Mouse (Mus musculus): ENCODE measurements around the gene Lbp. TPM values are rescaled to one million over a fixed set of nuclear protein-coding genes. Genes with fewer than 3 reads are reported as not detected.
A peak's percentile ranks its signal among the peaks of the same experiment; 100 is the strongest.

Gene Lbp
- polyA plus RNA-seq (2012; fragmentation: generic; extraction: Trizol): not detected
- long read RNA-seq, experiment 1: 0 reads
- long read RNA-seq, experiment 2: 0 reads

DNA sequence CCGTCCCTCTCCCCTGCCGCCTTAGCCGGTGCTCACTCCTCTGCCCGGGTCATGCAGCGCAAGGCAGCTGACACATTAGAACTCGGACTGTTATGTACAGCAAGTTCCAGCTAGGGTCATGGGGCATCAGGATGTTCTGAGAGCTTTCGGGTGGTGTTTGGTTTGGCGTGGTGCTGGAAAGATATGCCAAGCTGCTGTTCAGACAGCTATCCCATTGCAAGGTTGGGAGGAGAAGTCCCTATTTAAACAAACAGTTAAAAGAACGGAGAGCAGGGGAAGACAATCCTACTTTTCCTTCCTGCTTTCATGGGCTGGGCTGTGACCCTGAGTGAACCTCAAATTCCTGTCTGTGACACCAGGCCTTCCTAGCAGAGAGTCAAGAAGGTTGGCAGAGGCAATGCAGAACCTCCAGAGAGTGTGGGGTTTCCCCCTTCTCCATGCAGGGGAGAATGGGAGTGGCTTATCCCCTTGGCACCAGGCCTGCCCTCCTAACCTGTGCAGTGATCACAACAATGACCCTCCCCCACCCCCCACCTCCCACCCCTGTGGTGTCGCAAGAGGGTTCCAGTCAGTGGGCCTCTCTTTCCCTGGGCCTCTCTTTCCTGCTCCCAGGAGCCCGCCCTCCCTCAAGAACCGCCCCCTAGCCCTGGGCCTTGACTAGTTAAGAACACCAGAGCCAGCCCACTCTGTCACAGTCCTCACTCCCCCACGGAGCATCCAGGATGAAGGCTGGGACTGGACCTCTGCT lies at the start of gene Lbp:
Lbp (plus strand) TSS at position 546 of the 748 bp plus-strand sequence.
- peaks cover 4% of the 10 kb centered on the region for H3K27me3 ChIP-seq (ENCODE audit: control insufficient read depth, insufficient read depth, insufficient read length)
- no peak within 1 kb of the TSS for H3K4me3 ChIP-seq (ENCODE audit: insufficient read depth, poor library complexity, severe bottlenecking)

DNA sequence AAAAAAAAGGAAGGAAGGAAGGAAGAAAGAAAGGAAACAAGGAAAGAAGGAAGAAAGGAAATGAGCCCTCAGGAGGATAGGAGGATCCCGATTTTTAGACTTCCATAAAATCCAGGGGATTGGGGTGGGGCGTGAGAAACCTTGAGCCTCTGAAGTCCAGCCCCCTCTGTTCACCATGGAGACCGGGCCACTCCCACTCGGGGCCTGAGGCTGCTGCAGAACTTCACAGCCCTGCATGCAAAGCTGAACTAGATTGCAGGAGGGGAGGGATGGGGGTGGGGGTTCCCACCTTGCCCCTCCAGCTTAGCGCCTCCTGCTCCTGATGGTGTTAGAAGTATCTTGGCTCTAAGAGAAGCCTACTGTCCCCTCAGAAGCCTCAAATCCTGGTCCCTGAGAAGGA lies 49.4 kb upstream of the Lbp start:
- Histone ChIP-seq H3K79me3 (ENCODE audit: low read depth) (no peaks in the 10 kb centered on the region), H3K79me2 (ENCODE audit: control insufficient read depth, insufficient read depth) (no peaks in the 10 kb centered on the region), H3K27me3 (ENCODE audit: control insufficient read depth, insufficient read depth, insufficient read length) (peaks cover 6% of the 10 kb centered on the region), H3ac (ENCODE audit: control insufficient read depth, insufficient read length, low read depth) (no peak overlapping the region), H3K4me3 (ENCODE audit: insufficient read depth, poor library complexity, severe bottlenecking) (no peak overlapping the region), H3K36me3 (ENCODE audit: control insufficient read depth, insufficient read depth) (no peaks in the 10 kb centered on the region)
- TF ChIP-seq USF1 (IDR thresholded peaks at IDR 0.05; ENCODE audit: low read depth) (no peak), CEBPB (IDR thresholded peaks at IDR 0.05; ENCODE audit: low read depth) (no peak), MAX (IDR thresholded peaks at IDR 0.05) (no peak), CTCF (IDR thresholded peaks at IDR 0.05; ENCODE audit: control insufficient read depth, insufficient read depth, insufficient read length) (no peak), FOSL1 (IDR thresholded peaks at IDR 0.05; ENCODE audit: insufficient read depth, low read length, poor library complexity, severe bottlenecking) (no peak), MYOG (IDR thresholded peaks at IDR 0.05; ENCODE audit: control insufficient read depth, extremely low read depth, insufficient read length) (no peak), MYOD1 (IDR thresholded peaks at IDR 0.05; ENCODE audit: control insufficient read depth, insufficient read length, low read depth) (no peak)

More for the DNA sequence above, at the start of gene Lbp:
- H3K79me3 ChIP-seq (ENCODE audit: low read depth): no peaks in the 10 kb centered on the region
- H3K79me2 ChIP-seq (ENCODE audit: control insufficient read depth, insufficient read depth): no peaks in the 10 kb centered on the region
- H3K36me3 ChIP-seq (ENCODE audit: control insufficient read depth, insufficient read depth): no peaks in the 10 kb centered on the region
- TF ChIP-seq FOSL1 (IDR thresholded peaks at IDR 0.05; ENCODE audit: insufficient read depth, low read length, poor library complexity, severe bottlenecking): no peak
- no peak for TF ChIP-seq MAX (IDR thresholded peaks at IDR 0.05)
- TF ChIP-seq MYOD1 (IDR thresholded peaks at IDR 0.05; ENCODE audit: control insufficient read depth, insufficient read length, low read depth): no peak
- TF ChIP-seq USF1 (IDR thresholded peaks at IDR 0.05; ENCODE audit: low read depth): no peak
- no peak for TF ChIP-seq CEBPB (IDR thresholded peaks at IDR 0.05; ENCODE audit: low read depth)
- no peak for TF ChIP-seq CTCF (IDR thresholded peaks at IDR 0.05; ENCODE audit: control insufficient read depth, insufficient read depth, insufficient read length)
- TF ChIP-seq MYOG (IDR thresholded peaks at IDR 0.05; ENCODE audit: control insufficient read depth, extremely low read depth, insufficient read length): no peak
- no peak within 1 kb of the TSS for H3ac ChIP-seq (ENCODE audit: control insufficient read depth, insufficient read length, low read depth)

DNA sequence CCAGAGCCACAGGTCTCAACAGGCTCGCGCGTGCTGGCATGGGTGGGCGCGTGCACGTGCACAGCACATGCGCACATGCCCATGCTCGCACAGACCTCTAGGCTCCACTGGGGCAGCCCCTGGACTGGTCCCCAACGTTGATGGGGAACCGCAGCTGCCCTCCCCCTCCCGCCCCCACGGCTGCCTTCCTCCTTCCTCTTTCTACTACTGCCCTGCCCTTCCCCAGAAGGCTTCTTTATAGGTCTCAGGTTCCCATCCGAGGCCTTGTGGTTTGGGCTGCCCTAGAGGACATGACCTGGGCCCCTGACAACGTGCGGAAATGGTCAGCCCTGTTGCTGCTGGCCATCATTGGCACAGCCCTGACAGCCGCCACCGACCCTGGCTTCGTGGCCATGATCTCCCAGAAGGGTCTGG lies 48.3 kb upstream of the Lbp start, which contains the start of gene Bpi:
Bpi (plus strand) TSS at position 90 of the 414 bp plus-strand sequence.
- no peaks in the 10 kb centered on the region for H3K36me3 ChIP-seq (ENCODE audit: control insufficient read depth, insufficient read depth)
- H3K79me3 ChIP-seq (ENCODE audit: low read depth): no peaks in the 10 kb centered on the region
- H3K4me3 ChIP-seq (ENCODE audit: insufficient read depth, poor library complexity, severe bottlenecking): no peak within 1 kb of the TSS
- no peaks in the 10 kb centered on the region for H3K79me2 ChIP-seq (ENCODE audit: control insufficient read depth, insufficient read depth)
- TF ChIP-seq MYOD1 (IDR thresholded peaks at IDR 0.05; ENCODE audit: control insufficient read depth, insufficient read length, low read depth): no peak
- H3ac ChIP-seq (ENCODE audit: control insufficient read depth, insufficient read length, low read depth): no peak within 1 kb of the TSS
- H3K27me3 ChIP-seq (ENCODE audit: control insufficient read depth, insufficient read depth, insufficient read length): peaks cover 6% of the 10 kb centered on the region

- Histone ChIP-seq H3K79me3 (ENCODE audit: low read depth) (no peaks in the 10 kb centered on the region), H3K79me2 (ENCODE audit: control insufficient read depth, insufficient read depth) (no peaks in the 10 kb centered on the region), H3K4me3 (ENCODE audit: insufficient read depth, poor library complexity, severe bottlenecking) (no peak overlapping the region), H3K27me3 (ENCODE audit: control insufficient read depth, insufficient read depth, insufficient read length) (peaks cover 6% of the 10 kb centered on the region), H3ac (ENCODE audit: control insufficient read depth, insufficient read length, low read depth) (no peak overlapping the region), H3K36me3 (ENCODE audit: control insufficient read depth, insufficient read depth) (no peaks in the 10 kb centered on the region)
- TF ChIP-seq CTCF (IDR thresholded peaks at IDR 0.05; ENCODE audit: control insufficient read depth, insufficient read depth, insufficient read length) (peak; percentile 61), CEBPB (IDR thresholded peaks at IDR 0.05; ENCODE audit: low read depth) (no peak)
Measured at GRCm38 (mm10) chr2:158258781-158259180, 47.5 kb upstream of the Lbp start.

DNA sequence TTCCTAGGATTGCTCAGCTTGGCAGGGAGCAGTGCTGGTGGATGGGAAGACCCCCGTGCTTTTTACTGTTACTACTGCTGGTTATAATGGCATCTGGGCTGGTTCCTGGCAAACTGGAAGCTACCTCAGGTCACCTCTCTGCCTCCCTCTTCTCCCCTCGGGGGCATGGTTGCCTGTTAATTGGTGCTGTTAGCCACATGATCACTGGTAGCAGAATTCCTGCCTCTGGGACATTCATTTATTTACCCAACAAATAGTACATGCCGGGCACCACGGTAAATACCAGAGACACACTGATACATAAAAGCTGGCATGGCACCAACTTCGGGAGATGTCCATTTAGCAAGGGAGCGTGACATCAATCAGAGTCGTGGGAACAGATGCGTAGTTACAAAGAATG lies 46.8 kb upstream of the Lbp start:
- no peak overlapping the region for H3ac ChIP-seq (ENCODE audit: control insufficient read depth, insufficient read length, low read depth)
- H3K27me3 ChIP-seq (ENCODE audit: control insufficient read depth, insufficient read depth, insufficient read length): peaks cover 6% of the 10 kb centered on the region
- H3K4me3 ChIP-seq (ENCODE audit: insufficient read depth, poor library complexity, severe bottlenecking): no peak overlapping the region
- H3K36me3 ChIP-seq (ENCODE audit: control insufficient read depth, insufficient read depth): no peaks in the 10 kb centered on the region
- H3K79me3 ChIP-seq (ENCODE audit: low read depth): no peaks in the 10 kb centered on the region
- no peaks in the 10 kb centered on the region for H3K79me2 ChIP-seq (ENCODE audit: control insufficient read depth, insufficient read depth)
- TF ChIP-seq USF1 (IDR thresholded peaks at IDR 0.05; ENCODE audit: low read depth): no peak
- no peak for TF ChIP-seq CTCF (IDR thresholded peaks at IDR 0.05; ENCODE audit: control insufficient read depth, insufficient read depth, insufficient read length)
- TF ChIP-seq CEBPB (IDR thresholded peaks at IDR 0.05; ENCODE audit: low read depth): no peak
- TF ChIP-seq MYOG (IDR thresholded peaks at IDR 0.05; ENCODE audit: control insufficient read depth, extremely low read depth, insufficient read length): no peak
- no peak for TF ChIP-seq MYOD1 (IDR thresholded peaks at IDR 0.05; ENCODE audit: control insufficient read depth, insufficient read length, low read depth)
- TF ChIP-seq MAX (IDR thresholded peaks at IDR 0.05): no peak
- TF ChIP-seq FOSL1 (IDR thresholded peaks at IDR 0.05; ENCODE audit: insufficient read depth, low read length, poor library complexity, severe bottlenecking): no peak

DNA sequence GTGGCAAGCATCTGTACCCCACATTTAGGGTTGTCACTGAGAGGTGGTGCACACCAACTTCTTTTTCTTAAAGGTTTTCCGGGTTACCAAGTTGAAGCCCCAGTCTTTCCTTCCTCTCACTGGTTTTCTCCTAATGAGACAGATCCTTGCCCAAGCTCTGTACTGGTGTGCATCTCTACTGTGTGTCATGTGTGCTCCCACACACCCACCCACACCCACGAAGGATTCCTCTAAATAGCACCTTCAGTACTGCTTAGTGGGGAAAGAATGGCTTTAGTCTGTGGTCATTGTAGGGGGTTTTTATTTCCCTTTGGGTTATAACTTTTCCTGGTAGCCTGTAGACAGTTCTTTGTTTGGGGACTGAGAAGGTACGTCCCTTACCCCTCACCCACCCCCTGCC lies 41.4 kb upstream of the Lbp start:
- no peak overlapping the region for H3ac ChIP-seq (ENCODE audit: control insufficient read depth, insufficient read length, low read depth)
- TF ChIP-seq MYOG (IDR thresholded peaks at IDR 0.05; ENCODE audit: control insufficient read depth, extremely low read depth, insufficient read length) (no peak), CTCF (IDR thresholded peaks at IDR 0.05; ENCODE audit: control insufficient read depth, insufficient read depth, insufficient read length) (no peak), MAX (IDR thresholded peaks at IDR 0.05) (no peak)
- no peaks in the 10 kb centered on the region for H3K79me3 ChIP-seq (ENCODE audit: low read depth)
- H3K79me2 ChIP-seq (ENCODE audit: control insufficient read depth, insufficient read depth): no peaks in the 10 kb centered on the region
- H3K27me3 ChIP-seq (ENCODE audit: control insufficient read depth, insufficient read depth, insufficient read length): peaks cover 23% of the 10 kb centered on the region
- H3K36me3 ChIP-seq (ENCODE audit: control insufficient read depth, insufficient read depth): no peaks in the 10 kb centered on the region
- no peak overlapping the region for H3K4me3 ChIP-seq (ENCODE audit: insufficient read depth, poor library complexity, severe bottlenecking)
